Mouse (Mus musculus) limb, embryonic 10.5 days (tissue): ENCODE measurements around the gene Mansc1. TPM values are rescaled to one million over a fixed set of nuclear protein-coding genes. Genes with fewer than 3 reads are reported as not detected.

Experiments used
- DNase-seq: peaks from one replicate; pipeline ENCODE4 v3.0.0-alpha.2; 2017; ENCODE audit warnings: low spot score
- H3K27ac ChIP-seq: fragments of 300-500 bp; sonication (generic); 2 replicates; pipeline ENCODE4 v1.5.1; 2016; ENCODE audit warnings: mild to moderate bottlenecking
- H3K27me3 ChIP-seq: fragments of 300-500 bp; sonication (generic); 2 replicates; pipeline ENCODE4 v1.6.1; 2016; ENCODE audit warnings: low read depth, mild to moderate bottlenecking; ENCODE audit not compliant: poor library complexity, severe bottlenecking
- H3K36me3 ChIP-seq: fragments of 300-500 bp; sonication (generic); 2 replicates; pipeline ENCODE4 v1.6.1; 2016; ENCODE audit warnings: mild to moderate bottlenecking, moderate library complexity
- H3K4me1 ChIP-seq: fragments of 300-500 bp; sonication (generic); 2 replicates; pipeline ENCODE4 v1.6.1; 2016
- H3K4me3 ChIP-seq: fragments of 300-500 bp; sonication (generic); 2 replicates; pipeline ENCODE4 v1.5.1; 2016; ENCODE audit warnings: mild to moderate bottlenecking, moderate library complexity
- H3K9me3 ChIP-seq: fragments of 300-500 bp; sonication (generic); replicated peaks from 2 replicates; pipeline ENCODE4 v1.6.1; 2016; ENCODE audit warnings: mild to moderate bottlenecking
- WGBS: fragments of 180-500 bp; shearing (Covaris S2); methylation state at CpG from one replicate; pipeline ENCODE4 v1.1.7; 2016; 5-methylcytosine and 5-hydroxymethylcytosine counted together
- polyA plus RNA-seq: library from polyadenylated mRNA; unstranded; fragments of >200 nt; fragmentation: Nextera tagmentation; extraction: Ambion mirVana; gene quantifications from 2 replicates; pipeline ENCODE4 v1.2.1, GENCODE M21; 2016

Mansc1 gene
- polyA plus RNA-seq, 1 experiment from 2014 or later = 0.33 TPM

GRCm38 (mm10) chr6:134656527-134656926 is 24.2 kb upstream of the Mansc1 start:
- Histone ChIP-seq H3K36me3 (no peaks in the 10 kb centered on the region), H3K27ac (no peak overlapping the region), H3K4me1 (no peaks in the 10 kb centered on the region; the same call in 1 of the 2 replicates), H3K4me3 (no peak overlapping the region), H3K9me3 (no peaks in the 10 kb centered on the region), H3K27me3 (no peaks in the 10 kb centered on the region)
- 79% methylated on average over 4 of the region's 4 CpGs for WGBS
- DNase-seq = no peak

DNA sequence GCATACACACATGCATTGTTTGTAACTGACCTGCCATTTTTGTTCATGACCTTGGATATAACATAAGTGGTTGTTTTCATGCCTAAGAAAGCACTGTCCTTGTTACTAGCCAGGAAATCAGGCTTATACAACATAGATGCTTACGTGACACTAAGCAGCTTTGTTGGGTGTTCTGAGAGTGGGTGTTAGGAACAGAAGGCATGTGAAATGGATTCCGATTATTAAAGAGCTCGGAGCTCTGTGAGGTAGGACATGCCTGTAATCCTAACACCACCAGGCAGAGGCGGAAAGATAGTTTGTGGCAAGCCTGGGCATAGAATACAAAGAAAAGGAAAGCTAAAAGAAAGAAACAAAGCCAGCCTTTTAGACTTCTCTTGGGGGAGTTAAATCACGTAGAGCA is 16.1 kb upstream of the Mansc1 start:
- Histone ChIP-seq H3K36me3 (no peaks in the 10 kb centered on the region; the same call in 1 of the 2 replicates), H3K9me3 (no peaks in the 10 kb centered on the region), H3K27ac (no peak overlapping the region), H3K4me3 (no peak overlapping the region), H3K27me3 (no peaks in the 10 kb centered on the region), H3K4me1 (peaks cover 7% of the 10 kb centered on the region; the same call in 1 of the 2 replicates)
- 89% methylated on average over 5 of the region's 5 CpGs for WGBS
- no peak for DNase-seq

DNA sequence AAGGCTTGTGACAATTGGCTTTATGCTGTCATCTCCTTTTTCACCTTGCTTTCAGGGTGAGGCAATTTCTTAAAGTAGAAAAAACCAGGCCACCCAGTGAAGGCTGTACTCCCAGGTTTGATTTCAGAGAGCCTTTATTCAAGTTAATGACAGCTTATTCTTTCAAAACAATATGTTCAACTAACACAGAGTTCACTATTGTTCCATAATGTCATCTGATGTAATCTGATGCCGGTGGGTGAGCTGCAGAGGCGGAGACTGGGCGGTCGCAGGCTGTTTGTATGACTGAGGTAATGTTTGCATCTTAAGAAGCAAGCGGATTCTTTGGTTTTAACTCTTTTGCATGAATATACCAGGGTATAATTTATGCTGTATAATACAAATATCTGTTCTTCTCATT is 15.3 kb upstream of the Mansc1 start:
- Histone ChIP-seq H3K27ac (no peak overlapping the region), H3K27me3 (no peaks in the 10 kb centered on the region), H3K36me3 (no peaks in the 10 kb centered on the region; the same call in 1 of the 2 replicates), H3K9me3 (no peaks in the 10 kb centered on the region), H3K4me1 (peaks cover 7% of the 10 kb centered on the region; the same call in 1 of the 2 replicates), H3K4me3 (no peak overlapping the region)
- no peak for DNase-seq
- WGBS = 49% methylated on average over 5 of the region's 5 CpGs

- Histone ChIP-seq H3K4me1 (peaks cover 7% of the 10 kb centered on the region; the same call in 1 of the 2 replicates), H3K4me3 (no peak overlapping the region), H3K9me3 (no peaks in the 10 kb centered on the region), H3K27me3 (no peaks in the 10 kb centered on the region), H3K27ac (no peak overlapping the region), H3K36me3 (no peaks in the 10 kb centered on the region; the same call in 1 of the 2 replicates)
- WGBS = 94% methylated on average over 6 of the region's 6 CpGs
- no peak for DNase-seq
Observed at GRCm38 (mm10) chr6:134646835-134647234, 14.5 kb upstream of the Mansc1 start.

GRCm38 (mm10) chr6:134643296-134643695 is 11.0 kb upstream of the Mansc1 start:
- H3K27me3 ChIP-seq = no peaks in the 10 kb centered on the region
- H3K4me1 ChIP-seq = peaks cover 16% of the 10 kb centered on the region; the same call in 1 of the 2 replicates
- DNase-seq = no peak
- H3K36me3 ChIP-seq = no peaks in the 10 kb centered on the region; the same call in 1 of the 2 replicates
- no peaks in the 10 kb centered on the region for H3K9me3 ChIP-seq
- WGBS = 95% methylated on average over 5 of the region's 5 CpGs
- H3K27ac ChIP-seq = no peak overlapping the region
- no peak overlapping the region for H3K4me3 ChIP-seq

- H3K9me3 ChIP-seq = no peaks in the 10 kb centered on the region
- no peaks in the 10 kb centered on the region; the same call in 1 of the 2 replicates for H3K36me3 ChIP-seq
- H3K27ac ChIP-seq = no peak overlapping the region
- DNase-seq = no peak
- WGBS = 73% methylated on average over 9 of the region's 9 CpGs
- H3K4me3 ChIP-seq = peak overlapping the region; percentile 98
- peaks cover 9% of the 10 kb centered on the region; the same call in 1 of the 2 replicates for H3K4me1 ChIP-seq
- H3K27me3 ChIP-seq = no peaks in the 10 kb centered on the region
Observed at GRCm38 (mm10) chr6:134641738-134642446, 9.6 kb upstream of the Mansc1 start.

- DNase-seq = peak; percentile 94
- Histone ChIP-seq H3K27me3 (no peaks in the 10 kb centered on the region), H3K9me3 (no peaks in the 10 kb centered on the region), H3K36me3 (no peaks in the 10 kb centered on the region; the same call in 1 of the 2 replicates), H3K4me1 (peaks cover 9% of the 10 kb centered on the region; the same call in 1 of the 2 replicates), H3K4me3 (peak overlapping the region; percentile 98), H3K27ac (peak overlapping the region; percentile 86)
- 2% methylated on average over 65 of the region's 65 CpGs for WGBS
Observed at GRCm38 (mm10) chr6:134640485-134641475, 8.5 kb upstream of the Mansc1 start.

DNA sequence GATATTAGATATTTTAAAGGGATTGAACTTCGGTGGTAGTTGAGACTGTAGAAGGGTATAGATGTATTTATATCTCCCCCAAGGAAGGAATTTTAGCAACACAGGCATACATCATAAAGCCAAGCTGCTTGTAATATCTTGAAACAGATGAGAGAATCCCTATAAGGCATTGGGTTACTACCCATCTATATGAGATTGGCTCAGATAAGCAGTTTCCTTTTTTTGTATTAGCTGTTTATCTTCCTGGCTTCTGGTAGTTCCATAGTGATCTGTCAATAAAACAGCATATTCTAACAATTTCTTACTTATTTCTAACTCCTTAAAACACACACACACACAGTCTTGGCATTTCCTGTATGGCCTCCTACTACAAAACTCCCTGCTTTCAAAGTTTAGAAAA is 7.6 kb upstream of the Mansc1 start:
- no peak for DNase-seq
- no peaks in the 10 kb centered on the region for H3K27me3 ChIP-seq
- 92% methylated on average over 1 of the region's 1 CpGs for WGBS
- H3K4me1 ChIP-seq = peaks cover 9% of the 10 kb centered on the region; the same call in 1 of the 2 replicates
- no peak overlapping the region for H3K4me3 ChIP-seq
- H3K27ac ChIP-seq = no peak overlapping the region
- no peaks in the 10 kb centered on the region for H3K9me3 ChIP-seq
- H3K36me3 ChIP-seq = no peaks in the 10 kb centered on the region; the same call in 1 of the 2 replicates

DNA sequence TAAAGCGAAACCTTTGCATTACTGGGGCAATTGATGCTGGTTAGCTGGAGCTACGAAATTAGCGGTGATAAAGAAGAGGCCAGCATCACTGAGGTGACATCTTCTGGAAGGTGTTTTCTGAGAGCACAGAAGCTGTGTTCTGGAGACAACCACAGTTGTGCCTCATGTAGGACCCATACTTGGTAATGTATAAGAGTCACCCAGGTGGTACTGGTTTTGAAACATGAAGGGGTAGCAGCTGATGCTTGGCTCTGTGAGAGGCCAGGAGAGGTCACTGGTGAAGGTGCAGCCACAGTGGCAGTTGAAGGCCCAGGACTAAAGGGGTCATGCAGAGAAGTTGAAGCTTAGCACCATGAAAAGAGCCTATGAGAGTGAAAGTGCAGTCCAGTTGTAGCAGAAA is 6.9 kb upstream of the Mansc1 start, which contains the start of gene Borcs5:
Borcs5 (plus strand) TSS at position 301 of the 400 bp plus-strand sequence.
- Histone ChIP-seq H3K27ac (no peak within 1 kb of the TSS), H3K4me3 (no peak within 1 kb of the TSS), H3K36me3 (no peaks in the 10 kb centered on the region), H3K27me3 (peaks cover under 1% of the 10 kb centered on the region; the same call in 1 of the 2 replicates), H3K9me3 (no peaks in the 10 kb centered on the region), H3K4me1 (peaks cover 9% of the 10 kb centered on the region; the same call in 1 of the 2 replicates)
- 88% methylated on average over 3 of the region's 3 CpGs for WGBS
- DNase-seq = no peak

DNA sequence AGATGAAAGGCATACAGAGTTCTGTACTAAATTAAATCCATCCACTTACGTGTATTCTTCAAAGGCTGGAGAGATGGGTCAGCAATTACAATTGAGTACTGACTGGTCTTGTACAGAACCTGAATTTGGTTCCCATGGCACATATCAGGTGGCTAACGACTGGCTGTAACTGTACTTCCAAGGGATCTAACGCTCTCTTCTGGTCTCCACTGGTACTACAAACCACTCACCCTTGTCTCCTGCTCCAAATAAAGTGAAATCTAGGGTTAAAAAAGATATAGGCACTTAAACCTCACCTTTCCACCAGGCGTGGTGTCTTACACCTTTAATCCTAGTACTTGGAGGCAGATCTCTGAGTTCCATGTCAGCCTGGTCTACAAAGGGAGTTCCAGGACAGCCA is 4.2 kb upstream of the Mansc1 start:
- H3K4me1 ChIP-seq = peaks cover 19% of the 10 kb centered on the region
- peaks cover 28% of the 10 kb centered on the region for H3K27me3 ChIP-seq
- WGBS = 57% methylated on average over 4 of the region's 4 CpGs
- no peaks in the 10 kb centered on the region for H3K9me3 ChIP-seq
- DNase-seq = no peak
- no peaks in the 10 kb centered on the region for H3K36me3 ChIP-seq
- H3K27ac ChIP-seq = no peak overlapping the region
- H3K4me3 ChIP-seq = no peak overlapping the region

DNA sequence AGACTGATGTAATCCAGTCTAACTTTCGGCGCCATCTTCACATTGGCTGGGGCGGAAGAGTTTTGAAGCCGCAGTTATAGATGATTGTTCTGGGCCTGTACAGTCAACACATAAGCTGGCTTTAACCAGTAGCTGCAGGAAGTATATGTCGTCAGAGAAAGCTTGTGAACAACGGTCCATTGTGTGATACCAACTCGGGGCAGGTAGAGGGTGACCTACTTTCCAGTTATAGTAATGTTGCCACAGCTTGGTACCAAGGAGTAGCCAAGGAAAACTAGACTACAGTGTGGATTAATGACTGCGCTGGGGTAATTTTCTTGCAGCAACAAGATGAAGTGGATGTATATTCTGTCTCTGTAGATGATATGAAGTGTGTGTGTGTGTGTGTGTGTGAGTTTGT is 1.3 kb upstream of the Mansc1 start:
- H3K9me3 ChIP-seq = no peaks in the 10 kb centered on the region
- H3K36me3 ChIP-seq = no peaks in the 10 kb centered on the region
- no peak for DNase-seq
- H3K4me1 ChIP-seq = peaks cover 12% of the 10 kb centered on the region
- H3K27ac ChIP-seq = no peak overlapping the region
- 92% methylated on average over 8 of the region's 8 CpGs for WGBS
- peaks cover 41% of the 10 kb centered on the region for H3K27me3 ChIP-seq
- H3K4me3 ChIP-seq = no peak overlapping the region

DNA sequence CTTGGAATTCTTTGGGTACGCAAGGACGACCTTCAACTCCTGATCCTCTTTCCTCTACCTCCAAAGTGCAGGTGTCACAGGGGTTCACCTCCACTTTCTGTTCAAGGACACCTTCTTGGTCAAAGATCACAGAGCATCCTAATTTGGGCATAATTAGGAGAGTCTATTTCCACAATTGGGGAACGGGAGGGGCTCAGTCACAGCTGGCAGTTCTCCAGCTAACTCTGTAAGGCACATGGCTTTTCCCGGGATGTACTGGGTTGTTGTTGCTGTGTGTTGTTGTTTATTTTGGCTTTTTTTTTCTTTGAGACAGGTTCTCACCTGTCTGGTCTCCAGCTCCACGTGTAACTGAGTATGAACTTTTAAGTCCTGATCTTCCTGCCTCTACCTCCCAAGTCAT is 468 bp upstream of the Mansc1 start:
- H3K36me3 ChIP-seq = no peaks in the 10 kb centered on the region
- H3K4me1 ChIP-seq = peaks cover 12% of the 10 kb centered on the region
- H3K27ac ChIP-seq = no peak overlapping the region
- peak overlapping the region; percentile 63 for H3K4me3 ChIP-seq
- 48% methylated on average over 5 of the region's 5 CpGs for WGBS
- peaks cover 41% of the 10 kb centered on the region for H3K27me3 ChIP-seq
- DNase-seq = no peak
- no peaks in the 10 kb centered on the region for H3K9me3 ChIP-seq
